Mouse (Mus musculus) neural tube, embryonic 11.5 days (tissue): ENCODE results near the gene Bag6. TPM values are rescaled to one million over a fixed set of nuclear protein-coding genes. Genes with fewer than 3 reads are reported as not detected.
A peak's percentile ranks its signal among the peaks of the same experiment; 100 is the strongest.

Experiments
- ATAC-seq: fragments of 200-750 bp; cut with Nextera tagmentation; 2 replicates; pipeline ENCODE4 v1.8.0; 2017; ENCODE audit warnings: moderate number of reproducible peaks, mild to moderate bottlenecking, moderate TSS enrichment, moderate library complexity; ENCODE audit not compliant: insufficient read depth, low FRiP score, low TSS enrichment
- DNase-seq: peaks from one replicate; pipeline ENCODE4 v3.0.0-alpha.2; 2015; ENCODE audit warnings: low spot score
- H3K27ac ChIP-seq: fragments of 300-500 bp; sonication (generic); 2 replicates; pipeline ENCODE4 v1.5.1; 2014; ENCODE audit warnings: low read depth, mild to moderate bottlenecking, low read length
- H3K27me3 ChIP-seq: fragments of 300-500 bp; sonication (generic); 2 replicates; pipeline ENCODE4 v1.6.1; 2014; ENCODE audit warnings: mild to moderate bottlenecking, low read length, mixed read lengths; ENCODE audit not compliant: control insufficient read depth, insufficient read depth
- H3K36me3 ChIP-seq: fragments of 300-500 bp; sonication (generic); 2 replicates; pipeline ENCODE4 v1.6.1; 2014; ENCODE audit warnings: mild to moderate bottlenecking, low read length, moderate library complexity, mixed read lengths; ENCODE audit not compliant: control insufficient read depth, insufficient read depth
- H3K4me1 ChIP-seq: fragments of 300-500 bp; sonication (generic); 2 replicates; pipeline ENCODE4 v1.6.1; 2014; ENCODE audit warnings: low read length, mixed read lengths; ENCODE audit not compliant: control insufficient read depth, insufficient read depth
- H3K4me2 ChIP-seq: fragments of 300-500 bp; sonication (generic); 2 replicates; pipeline ENCODE4 v1.6.1; 2014; ENCODE audit warnings: low read depth, mild to moderate bottlenecking, moderate library complexity
- H3K4me3 ChIP-seq: fragments of 300-500 bp; sonication (generic); 2 replicates; pipeline ENCODE4 v1.5.1; 2014; ENCODE audit warnings: low read depth, low read length
- H3K9ac ChIP-seq: fragments of 300-500 bp; sonication (generic); 2 replicates; pipeline ENCODE4 v1.6.1; 2014; ENCODE audit warnings: mild to moderate bottlenecking, low read length
- H3K9me3 ChIP-seq: fragments of 300-500 bp; sonication (generic); 2 replicates; pipeline ENCODE4 v1.6.1; 2016; ENCODE audit warnings: low read length; ENCODE audit not compliant: control insufficient read depth
- WGBS: fragments of 180-500 bp; shearing (Covaris S2); extraction: QIAGEN DNeasy Blood & Tissue Kit; methylation state at CpG from one replicate; pipeline ENCODE4 v1.1.7; 2014; 5-methylcytosine and 5-hydroxymethylcytosine counted together
- polyA plus RNA-seq: library from polyadenylated mRNA; unstranded; fragments of >200 nt; fragmentation: Nextera tagmentation; extraction: Ambion mirVana; gene quantifications from 2 replicates; pipeline ENCODE4 v1.2.1, GENCODE M21; 2014

Gene Bag6
- polyA plus RNA-seq, 1 experiment from 2014 or later: 99.4 TPM

DNA sequence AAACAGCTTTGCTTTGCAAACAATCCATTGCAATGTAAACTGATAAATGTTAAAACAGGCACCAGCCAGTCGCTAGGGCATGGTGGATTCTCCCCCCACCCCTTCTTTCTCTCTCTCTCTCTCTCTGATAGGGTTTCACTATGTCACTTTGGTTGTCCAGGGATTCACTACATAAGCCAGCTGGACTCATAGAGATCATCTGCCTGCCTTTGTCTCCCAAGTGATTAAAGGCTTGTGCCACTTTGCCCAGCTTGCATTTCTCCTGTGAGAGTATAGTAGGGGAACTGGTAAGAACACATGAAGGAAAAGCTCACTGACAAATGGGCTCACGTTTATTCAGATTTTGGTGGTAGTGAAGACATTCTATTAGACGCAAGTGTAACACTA, 2.8 kb upstream of the Bag6 start:
- H3K27me3 ChIP-seq: no peaks in the 10 kb centered on the region
- H3K4me1 ChIP-seq: peaks cover 5% of the 10 kb centered on the region; the same call in 1 of the 2 replicates
- ATAC-seq (no peak), DNase-seq (no peak)
- H3K4me2 ChIP-seq: no peak overlapping the region
- no peaks in the 10 kb centered on the region for H3K9me3 ChIP-seq
- H3K27ac ChIP-seq: no peak overlapping the region
- no peaks in the 10 kb centered on the region for H3K36me3 ChIP-seq
- H3K4me3 ChIP-seq: no peak overlapping the region
- no peak overlapping the region for H3K9ac ChIP-seq
- 86% methylated on average over 3 of the region's 3 CpGs for whole genome bisulfite sequencing

DNA sequence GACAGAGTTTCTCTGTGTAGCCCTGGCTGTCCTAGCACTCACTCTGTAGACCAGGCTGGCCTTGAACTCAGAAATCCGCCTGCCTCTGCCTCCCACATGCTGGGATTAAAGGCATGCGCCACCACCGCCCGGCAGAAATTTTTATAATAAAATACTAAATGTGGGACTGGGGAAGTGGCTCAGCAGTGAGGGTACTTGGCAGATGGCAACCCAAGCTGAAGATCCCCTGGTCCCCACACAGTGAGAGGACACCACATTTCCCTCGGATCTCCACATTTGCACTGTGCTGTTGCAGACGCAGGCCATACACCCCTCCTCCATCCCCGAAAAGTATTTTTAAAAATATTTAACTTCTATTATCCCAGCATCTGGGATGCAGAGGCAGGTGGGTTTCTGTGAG, 1.5 kb upstream of the Bag6 start:
- H3K27ac ChIP-seq: no peak overlapping the region
- H3K27me3 ChIP-seq: no peaks in the 10 kb centered on the region
- peaks cover 2% of the 10 kb centered on the region; the same call in 1 of the 2 replicates for H3K36me3 ChIP-seq
- H3K9ac ChIP-seq: no peak overlapping the region
- H3K4me2 ChIP-seq: no peak overlapping the region
- ATAC-seq (no peak), DNase-seq (no peak)
- no peaks in the 10 kb centered on the region for H3K9me3 ChIP-seq
- 94% methylated on average over 7 of the region's 7 CpGs for WGBS
- no peak overlapping the region for H3K4me3 ChIP-seq
- peaks cover 9% of the 10 kb centered on the region; the same call in 1 of the 2 replicates for H3K4me1 ChIP-seq

DNA sequence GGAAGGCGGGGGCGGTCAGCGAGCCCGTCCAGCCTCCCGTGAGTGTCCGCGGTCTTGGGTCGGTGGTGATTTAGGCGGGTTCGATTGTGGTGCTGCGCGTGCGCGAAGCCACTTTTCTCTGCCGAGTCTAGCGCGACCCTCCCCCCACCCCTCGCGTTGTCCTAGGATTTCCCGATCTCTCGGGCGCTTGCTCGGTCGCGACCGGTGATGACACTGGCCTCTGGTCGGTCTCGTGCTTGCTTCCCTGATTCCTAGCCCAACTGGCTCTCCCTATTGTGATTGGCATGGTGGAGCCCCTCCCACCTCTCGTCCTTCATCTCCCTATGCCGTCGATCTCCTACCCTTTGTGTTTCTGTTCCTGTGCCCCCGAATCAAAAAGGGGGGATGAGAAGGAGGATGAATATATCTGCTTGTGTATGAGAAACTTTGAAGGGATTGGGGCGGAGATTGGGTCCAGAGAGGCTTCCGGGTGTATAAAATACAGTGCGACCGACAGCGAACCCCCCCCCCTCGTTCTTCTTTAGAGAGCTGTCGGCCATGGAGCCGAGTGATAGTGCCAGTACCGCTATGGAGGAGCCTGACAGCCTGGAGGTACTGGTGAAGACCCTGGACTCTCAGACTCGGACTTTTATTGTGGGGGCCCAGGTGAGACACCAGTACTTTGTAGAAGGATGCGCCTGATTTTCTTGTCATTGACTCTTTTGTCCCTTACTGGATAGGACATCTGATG, 778 bp downstream of the Bag6 start:
- DNase-seq (no peak), ATAC-seq (peak; percentile 54; the same call in 1 of the 2 replicates)
- Histone ChIP-seq H3K9me3 (no peaks in the 10 kb centered on the region), H3K9ac (peak overlapping the region; percentile 81), H3K27me3 (no peaks in the 10 kb centered on the region), H3K4me1 (peaks cover 9% of the 10 kb centered on the region; the same call in 1 of the 2 replicates), H3K4me2 (peak overlapping the region; percentile 85), H3K4me3 (peak overlapping the region; percentile 74), H3K36me3 (peaks cover 20% of the 10 kb centered on the region), H3K27ac (peak overlapping the region; percentile 90)
- WGBS: 1% methylated on average over 35 of the region's 43 CpGs

DNA sequence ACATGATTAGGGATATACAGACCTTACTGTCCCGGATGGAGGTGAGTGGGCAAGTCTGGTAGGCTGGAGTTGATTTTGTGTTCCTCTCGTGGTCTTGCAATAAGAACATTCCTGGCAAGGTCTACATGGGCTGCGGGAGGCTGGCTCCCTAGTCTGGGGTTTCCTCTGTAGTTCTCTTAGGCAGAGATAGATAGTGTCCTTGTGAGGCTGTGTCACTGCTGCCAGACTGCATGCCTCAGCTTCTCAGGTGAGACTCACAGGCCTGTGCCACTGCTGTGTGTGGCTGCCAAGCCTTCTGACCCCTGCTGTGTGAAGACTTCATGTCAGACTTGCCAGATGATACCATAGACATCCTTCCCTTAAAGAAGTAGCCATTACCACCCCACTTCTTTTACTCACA, 4.3 kb downstream of the Bag6 start:
- no peak overlapping the region for H3K4me3 ChIP-seq
- no peak for DNase-seq
- no peak overlapping the region for H3K4me2 ChIP-seq
- no peak overlapping the region for H3K9ac ChIP-seq
- 98% methylated on average over 3 of the region's 3 CpGs for WGBS
- no peak overlapping the region for H3K27ac ChIP-seq
- peaks cover 49% of the 10 kb centered on the region for H3K36me3 ChIP-seq
- ATAC-seq: no peak
- peaks cover 9% of the 10 kb centered on the region; the same call in 1 of the 2 replicates for H3K4me1 ChIP-seq
- H3K27me3 ChIP-seq: no peaks in the 10 kb centered on the region
- no peaks in the 10 kb centered on the region for H3K9me3 ChIP-seq

DNA sequence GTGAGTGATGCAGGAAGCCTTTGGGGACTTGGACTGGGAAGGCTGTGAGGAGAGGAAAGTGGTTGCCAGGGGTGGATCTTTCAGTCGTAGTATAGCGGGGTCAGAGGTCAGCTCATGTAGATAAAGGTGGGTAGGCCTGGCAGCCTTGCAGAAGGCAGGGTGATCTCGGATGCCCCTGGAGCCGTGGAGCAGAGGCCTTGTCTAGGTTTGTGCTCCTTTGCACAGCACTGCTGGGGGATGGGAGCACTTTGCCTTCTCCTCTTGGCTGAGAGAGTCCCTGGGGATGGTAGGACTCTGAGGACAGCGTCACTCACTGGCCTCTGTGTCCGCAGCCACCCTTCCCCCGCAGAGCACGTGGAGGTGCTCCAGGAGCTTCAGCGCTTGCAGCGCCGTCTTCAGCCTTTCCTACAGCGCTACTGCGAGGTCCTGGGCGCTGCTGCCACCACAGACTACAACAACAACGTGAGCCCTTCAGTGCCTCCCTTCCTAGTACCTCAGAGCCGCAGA, 5.6 kb downstream of the Bag6 start:
- no peaks in the 10 kb centered on the region for H3K9me3 ChIP-seq
- H3K4me3 ChIP-seq: no peak overlapping the region; the same call in 1 of the 2 replicates
- ATAC-seq (no peak), DNase-seq (no peak)
- H3K27me3 ChIP-seq: no peaks in the 10 kb centered on the region
- 85% methylated on average over 16 of the region's 16 CpGs for WGBS
- H3K9ac ChIP-seq: no peak overlapping the region
- no peak overlapping the region for H3K27ac ChIP-seq
- peaks cover 9% of the 10 kb centered on the region; the same call in 1 of the 2 replicates for H3K4me1 ChIP-seq
- H3K4me2 ChIP-seq: no peak overlapping the region; the same call in 1 of the 2 replicates
- H3K36me3 ChIP-seq: peaks cover 61% of the 10 kb centered on the region

DNA sequence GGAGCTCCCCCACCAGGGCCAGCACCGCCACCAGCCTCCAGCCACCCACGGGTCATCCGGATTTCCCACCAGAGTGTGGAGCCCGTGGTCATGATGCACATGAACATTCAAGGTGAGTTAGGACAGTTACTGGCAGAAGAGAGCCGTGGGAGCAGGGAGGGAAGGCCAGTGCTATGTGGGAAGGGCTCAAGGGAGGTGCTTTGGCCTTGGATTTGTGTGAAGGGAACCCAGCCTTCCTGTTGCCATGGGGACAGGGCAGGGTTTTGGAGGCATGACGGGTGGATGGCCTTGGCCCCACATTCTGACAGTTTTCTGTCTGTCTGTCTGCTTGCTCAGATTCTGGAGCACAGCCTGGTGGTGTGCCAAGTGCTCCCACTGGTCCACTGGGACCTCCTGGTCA, 7.0 kb downstream of the Bag6 start:
- Histone ChIP-seq H3K4me2 (no peak overlapping the region), H3K4me1 (peaks cover 6% of the 10 kb centered on the region; the same call in 1 of the 2 replicates), H3K9me3 (no peaks in the 10 kb centered on the region), H3K9ac (no peak overlapping the region), H3K27me3 (no peaks in the 10 kb centered on the region), H3K36me3 (peaks cover 68% of the 10 kb centered on the region), H3K4me3 (no peak overlapping the region), H3K27ac (no peak overlapping the region)
- DNase-seq: no peak
- 93% methylated on average over 6 of the region's 6 CpGs for WGBS
- no peak for ATAC-seq

DNA sequence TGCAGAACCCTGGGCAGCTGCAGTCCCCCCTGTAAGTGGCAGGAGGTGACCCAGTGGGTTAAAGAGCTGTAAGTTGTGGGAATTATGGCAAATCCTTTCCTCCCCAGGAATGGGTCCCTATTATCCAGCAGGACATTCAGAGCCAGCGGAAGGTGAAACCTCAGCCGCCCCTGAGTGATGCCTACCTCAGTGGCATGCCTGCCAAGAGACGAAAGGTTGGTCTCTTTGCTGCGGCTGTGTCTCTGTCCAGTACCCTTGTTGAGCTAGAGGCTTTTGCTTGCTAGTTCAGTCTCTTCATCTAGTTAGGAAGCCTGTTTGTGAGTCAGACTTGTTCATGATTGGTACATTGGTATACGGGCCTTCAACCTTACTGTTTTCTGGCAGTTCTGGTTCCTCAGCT, 11.2 kb downstream of the Bag6 start:
- Histone ChIP-seq H3K4me1 (no peaks in the 10 kb centered on the region), H3K9me3 (no peaks in the 10 kb centered on the region), H3K4me2 (no peak overlapping the region), H3K4me3 (no peak overlapping the region), H3K36me3 (peaks cover 60% of the 10 kb centered on the region), H3K27ac (no peak overlapping the region), H3K9ac (no peak overlapping the region), H3K27me3 (no peaks in the 10 kb centered on the region)
- no peak for DNase-seq
- ATAC-seq: no peak
- 94% methylated on average over 5 of the region's 5 CpGs for WGBS

DNA sequence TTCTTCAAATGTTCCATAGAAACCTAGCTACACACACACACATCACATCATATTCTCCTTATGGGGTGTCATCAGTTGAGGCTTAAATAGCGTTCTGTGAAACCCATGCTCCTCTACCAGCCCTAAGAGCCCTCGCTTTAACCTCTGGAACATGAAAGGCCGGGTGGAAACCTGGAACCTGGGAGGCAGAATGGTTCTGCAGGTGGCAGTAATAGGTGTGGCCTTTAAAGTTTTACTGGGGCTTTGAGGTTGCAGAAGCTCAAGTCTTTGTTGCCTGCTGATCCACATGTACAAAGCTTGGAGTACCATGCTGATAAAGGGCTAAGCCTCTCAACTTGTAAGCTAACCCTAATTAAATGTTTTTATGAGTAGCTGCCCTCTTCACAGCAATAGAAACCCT, 12.4 kb downstream of the Bag6 start:
- peaks cover 56% of the 10 kb centered on the region for H3K36me3 ChIP-seq

More for the DNA sequence above, 12.4 kb downstream of the Bag6 start:
- H3K9ac ChIP-seq: no peak overlapping the region
- no peak overlapping the region for H3K4me3 ChIP-seq
- DNase-seq (no peak), ATAC-seq (no peak)
- H3K4me1 ChIP-seq: no peaks in the 10 kb centered on the region
- no peak overlapping the region for H3K27ac ChIP-seq
- no peak overlapping the region for H3K4me2 ChIP-seq
- 64% methylated on average over 3 of the region's 3 CpGs for WGBS
- H3K27me3 ChIP-seq: no peaks in the 10 kb centered on the region
- no peaks in the 10 kb centered on the region for H3K9me3 ChIP-seq
